Mouse (Mus musculus) liver, embryonic 15.5 days (tissue): Measurements from ENCODE around the gene Mxd1. TPM values are rescaled to one million over a fixed set of nuclear protein-coding genes. Genes with fewer than 3 reads are reported as not detected.

Experiments used
- ATAC-seq: fragments of 200-750 bp; cut with Nextera tagmentation; 2 replicates; pipeline ENCODE4 v1.8.0; 2017; ENCODE audit warnings: moderate number of reproducible peaks, mild to moderate bottlenecking, moderate library complexity; ENCODE audit not compliant: insufficient read depth
- H3K27ac ChIP-seq: fragments of 300-500 bp; sonication (generic); replicated peaks from 2 replicates; pipeline ENCODE4 v1.5.1; 2015; ENCODE audit warnings: mild to moderate bottlenecking, inconsistent platforms
- H3K27me3 ChIP-seq: fragments of 300-500 bp; sonication (generic); 2 replicates; pipeline ENCODE4 v1.6.1; 2015; ENCODE audit warnings: mild to moderate bottlenecking, inconsistent platforms
- H3K36me3 ChIP-seq: fragments of 300-500 bp; sonication (generic); replicated peaks from 2 replicates; pipeline ENCODE4 v1.6.1; 2015; ENCODE audit warnings: moderate library complexity, mild to moderate bottlenecking, inconsistent platforms
- H3K4me1 ChIP-seq: fragments of 300-500 bp; sonication (generic); replicated peaks from 2 replicates; pipeline ENCODE4 v1.6.1; 2015; ENCODE audit warnings: inconsistent platforms
- H3K4me2 ChIP-seq: fragments of 300-500 bp; sonication (generic); 2 replicates; pipeline ENCODE4 v1.6.1; 2015; ENCODE audit warnings: moderate library complexity, mild to moderate bottlenecking, inconsistent platforms
- H3K4me3 ChIP-seq: fragments of 300-500 bp; sonication (generic); replicated peaks from 2 replicates; pipeline ENCODE4 v1.5.1; 2015; ENCODE audit warnings: mild to moderate bottlenecking, inconsistent platforms
- H3K9ac ChIP-seq: fragments of 300-500 bp; sonication (generic); 2 replicates; pipeline ENCODE4 v1.6.1; 2015; ENCODE audit warnings: moderate library complexity, mild to moderate bottlenecking, inconsistent platforms
- H3K9me3 ChIP-seq: fragments of 300-500 bp; sonication (generic); replicated peaks from 2 replicates; pipeline ENCODE4 v1.6.1; 2016; ENCODE audit warnings: inconsistent platforms
- WGBS: fragments of 180-500 bp; shearing (Covaris S2); methylation state at CpG from one replicate; pipeline ENCODE4 v1.1.7; 2015; ENCODE audit warnings: mixed read lengths; ENCODE audit not compliant: insufficient replicate concordance; 5-methylcytosine and 5-hydroxymethylcytosine counted together
- polyA plus RNA-seq: library from polyadenylated mRNA; unstranded; fragments of >200 nt; fragmentation: Nextera tagmentation; extraction: Ambion mirVana; gene quantifications from 2 replicates; pipeline ENCODE4 v1.2.1, GENCODE M21; 2015

Gene Mxd1
- 48.8 and 58.0 TPM in 2 replicates for polyA plus RNA-seq

DNA sequence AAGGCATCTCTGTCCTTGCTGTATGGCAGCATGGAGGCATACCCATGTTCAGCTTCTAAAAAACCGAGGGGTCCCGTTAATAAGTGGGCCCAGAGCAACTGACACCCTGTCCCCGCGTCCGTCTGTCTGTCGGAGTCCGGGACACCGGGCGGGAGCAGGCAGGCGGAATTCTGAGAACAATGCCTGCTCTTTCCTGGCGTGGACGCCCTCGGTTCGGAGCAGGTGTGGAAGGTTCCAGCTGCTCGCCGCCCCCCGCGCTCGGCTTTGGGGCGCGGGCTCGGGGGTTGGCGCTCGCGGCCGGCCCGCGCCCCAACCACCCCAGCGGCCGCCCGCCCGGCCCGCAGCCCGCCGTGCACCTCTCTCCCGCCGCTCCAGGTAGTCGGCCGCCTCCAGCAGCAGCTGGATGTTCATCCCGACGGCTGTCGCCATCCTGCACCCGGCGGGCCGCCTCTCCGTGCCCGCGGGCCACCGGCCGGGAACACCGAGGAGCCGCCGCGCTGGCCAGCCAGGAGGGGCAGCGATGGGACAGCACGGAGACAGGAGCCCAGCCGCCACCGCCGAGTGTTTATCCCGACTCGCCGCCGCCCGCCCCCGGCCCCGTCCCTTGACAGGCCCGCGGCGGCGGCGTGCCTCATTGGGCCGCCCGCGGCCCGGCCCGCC, at the start of gene Mxd1:
Gene Mxd1, minus strand, starts transcription at position 582 of the 660 bp plus-strand sequence.
- Histone ChIP-seq H3K9ac (peak within 1 kb of the TSS; percentile 90), H3K27me3 (no peaks in the 10 kb centered on the region), H3K27ac (peak within 1 kb of the TSS; percentile 91), H3K9me3 (no peaks in the 10 kb centered on the region), H3K36me3 (peaks cover 57% of the 10 kb centered on the region), H3K4me3 (peak within 1 kb of the TSS; percentile 87), H3K4me2 (peak within 1 kb of the TSS; percentile 86), H3K4me1 (peaks cover 58% of the 10 kb centered on the region)
- WGBS: 1% methylated on average over 59 of the region's 76 CpGs
- peak; percentile 5 for ATAC-seq

DNA sequence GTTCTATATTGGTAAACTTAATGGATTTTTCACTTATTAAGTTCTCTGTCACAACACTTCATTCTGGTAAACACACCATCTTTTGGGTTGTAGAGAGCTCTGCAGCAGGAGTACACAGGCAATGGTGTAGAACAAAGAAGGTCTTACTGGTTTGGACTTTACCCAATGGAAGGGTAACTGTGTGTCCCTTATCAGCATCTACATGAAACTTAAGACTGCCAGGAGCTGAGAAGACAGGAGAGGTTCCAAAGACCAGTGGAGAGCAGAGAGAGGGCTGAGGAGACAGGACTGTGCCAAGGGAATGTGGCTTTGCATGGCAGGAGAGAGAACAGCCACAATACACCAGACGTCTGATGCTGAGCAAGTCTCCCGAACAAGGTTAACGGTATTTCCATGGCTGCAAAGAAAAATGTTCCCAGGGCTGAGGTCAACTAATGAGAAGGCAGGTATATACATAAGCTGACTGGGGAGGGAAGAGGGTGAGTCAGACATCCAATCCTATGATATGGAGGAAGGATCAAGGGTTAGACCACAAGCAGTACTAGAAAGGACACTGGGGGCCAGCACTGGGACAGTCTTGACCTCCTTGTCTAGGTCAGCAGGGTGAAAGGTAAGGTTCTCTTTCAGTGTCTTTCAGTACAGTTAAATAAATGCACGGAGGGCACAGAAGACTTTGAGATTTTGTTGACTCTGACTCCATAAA, 39.3 kb upstream of the Mxd1 start:
- Histone ChIP-seq H3K4me1 (0 out of 2 replicates have a peak, but pooled peaks cover 2% of the 10 kb centered on the region), H3K27ac (no peak overlapping the region), H3K4me3 (no peak overlapping the region), H3K4me2 (no peak overlapping the region), H3K9ac (no peak overlapping the region), H3K36me3 (peaks cover 14% of the 10 kb centered on the region; the same call in 1 of the 2 replicates), H3K9me3 (no peaks in the 10 kb centered on the region), H3K27me3 (no peaks in the 10 kb centered on the region)
- WGBS: 80% methylated on average over 4 of the region's 4 CpGs
- no peak for ATAC-seq

- Histone ChIP-seq H3K4me3 (no peak overlapping the region), H3K4me1 (peaks cover 6% of the 10 kb centered on the region; the same call in 1 of the 2 replicates), H3K27ac (0 out of 2 replicates have a peak overlapping the region, but pooled peaks have one; percentile 39), H3K9me3 (no peaks in the 10 kb centered on the region), H3K36me3 (peaks cover 37% of the 10 kb centered on the region), H3K4me2 (no peak overlapping the region), H3K9ac (no peak overlapping the region), H3K27me3 (no peaks in the 10 kb centered on the region)
- ATAC-seq: peak; percentile 51
- 70% methylated on average over 9 of the region's 9 CpGs for WGBS
Measured at GRCm38 (mm10) chr6:86702577-86702976, 33.6 kb upstream of the Mxd1 start.

DNA sequence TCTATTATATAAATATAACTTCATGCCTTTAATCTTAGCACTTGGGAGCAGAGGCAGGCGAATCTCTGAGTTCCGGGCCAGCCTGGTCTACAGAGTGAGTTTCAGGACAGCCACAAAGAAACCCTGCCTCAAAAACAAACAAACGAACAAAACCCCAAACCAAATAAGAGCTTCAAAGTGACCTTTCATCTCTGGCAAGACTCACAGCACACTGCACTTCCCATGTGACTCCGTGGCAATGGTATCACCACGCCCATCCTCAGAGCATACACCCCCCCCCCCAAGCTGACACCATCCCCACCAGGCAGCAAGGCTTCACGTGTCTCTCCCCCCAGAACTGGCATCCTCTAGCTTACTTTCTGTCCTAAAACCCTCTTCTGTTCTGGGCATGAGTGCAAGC, 28.9 kb upstream of the Mxd1 start:
- Histone ChIP-seq H3K27ac (0 out of 2 replicates have a peak overlapping the region, but pooled peaks have one; percentile 43), H3K27me3 (no peaks in the 10 kb centered on the region), H3K9ac (no peak overlapping the region), H3K4me3 (no peak overlapping the region), H3K36me3 (peaks cover 45% of the 10 kb centered on the region), H3K9me3 (no peaks in the 10 kb centered on the region), H3K4me2 (no peak overlapping the region), H3K4me1 (peaks cover 4% of the 10 kb centered on the region; the same call in 1 of the 2 replicates)
- no peak for ATAC-seq
- WGBS: 63% methylated on average over 6 of the region's 6 CpGs

- ATAC-seq: no peak
- H3K36me3 ChIP-seq: peaks cover 37% of the 10 kb centered on the region
- H3K4me3 ChIP-seq: no peak overlapping the region
- H3K4me2 ChIP-seq: no peak overlapping the region
- H3K9ac ChIP-seq: no peak overlapping the region
- H3K4me1 ChIP-seq: peaks cover 4% of the 10 kb centered on the region; the same call in 1 of the 2 replicates
- H3K27me3 ChIP-seq: no peaks in the 10 kb centered on the region
- no peaks in the 10 kb centered on the region for H3K9me3 ChIP-seq
- WGBS: 84% methylated on average over 10 of the region's 10 CpGs
- no peak overlapping the region for H3K27ac ChIP-seq
Measured at GRCm38 (mm10) chr6:86696213-86696612, 27.3 kb upstream of the Mxd1 start.

GRCm38 (mm10) chr6:86694465-86694864, 25.5 kb upstream of the Mxd1 start:
- H3K27me3 ChIP-seq: no peaks in the 10 kb centered on the region
- H3K4me2 ChIP-seq: no peak overlapping the region
- no peaks in the 10 kb centered on the region for H3K9me3 ChIP-seq
- no peak overlapping the region for H3K27ac ChIP-seq
- H3K4me3 ChIP-seq: no peak overlapping the region
- peaks cover 22% of the 10 kb centered on the region for H3K36me3 ChIP-seq
- ATAC-seq: no peak
- H3K9ac ChIP-seq: no peak overlapping the region
- H3K4me1 ChIP-seq: peaks cover 8% of the 10 kb centered on the region

- H3K4me2 ChIP-seq: peak overlapping the region; percentile 30; the same call in 1 of the 2 replicates
- no peak overlapping the region for H3K27ac ChIP-seq
- H3K4me1 ChIP-seq: peaks cover 21% of the 10 kb centered on the region
- no peak overlapping the region for H3K4me3 ChIP-seq
- no peaks in the 10 kb centered on the region for H3K36me3 ChIP-seq
- ATAC-seq: peak; percentile 54; the same call in 1 of the 2 replicates
- no peak overlapping the region for H3K9ac ChIP-seq
- 58% methylated on average over 3 of the region's 3 CpGs for WGBS
- H3K9me3 ChIP-seq: no peaks in the 10 kb centered on the region
- no peaks in the 10 kb centered on the region for H3K27me3 ChIP-seq
Measured at GRCm38 (mm10) chr6:86689671-86690070, 20.7 kb upstream of the Mxd1 start.

DNA sequence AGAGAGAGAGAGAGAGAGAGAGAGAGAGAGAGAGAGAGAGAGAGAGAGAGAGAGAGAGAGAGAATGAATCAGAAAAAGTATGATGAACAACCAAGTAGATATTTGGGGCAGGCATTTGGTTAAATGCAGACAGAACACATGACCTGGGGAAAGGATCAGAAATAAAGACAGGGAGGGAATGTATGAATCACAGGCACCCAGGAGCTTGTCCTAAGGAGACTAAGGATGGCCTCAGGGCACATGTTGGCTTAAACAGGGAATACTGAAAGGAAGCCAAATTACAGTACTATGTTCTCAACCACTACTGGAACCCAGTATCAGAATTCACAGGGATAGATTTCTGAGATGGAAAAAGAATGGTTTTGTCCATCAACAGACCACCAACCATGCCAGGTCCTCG, 18.0 kb upstream of the Mxd1 start:
- H3K27ac ChIP-seq: no peak overlapping the region

DNA sequence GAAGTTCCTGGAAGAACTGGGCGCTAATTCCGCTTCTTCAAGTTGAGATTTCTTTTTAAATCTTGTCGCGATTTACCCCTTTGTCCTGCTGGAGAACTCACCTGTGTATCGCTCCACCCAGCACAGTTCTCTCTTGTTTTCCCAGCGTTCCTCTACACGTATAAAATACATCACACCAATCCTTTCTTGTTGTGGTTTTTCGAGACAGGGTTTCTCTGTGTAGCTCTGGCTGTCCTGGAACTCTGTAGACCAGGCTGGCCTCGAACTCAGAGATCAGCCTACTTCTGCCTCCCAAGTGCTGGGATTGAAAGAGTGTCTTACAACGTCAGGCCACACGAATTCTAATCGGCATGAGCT, 15.7 kb upstream of the Mxd1 start:
- Histone ChIP-seq H3K27ac (peak overlapping the region; percentile 89; the same call in 1 of the 2 replicates), H3K4me2 (peak overlapping the region; percentile 73), H3K27me3 (no peaks in the 10 kb centered on the region), H3K36me3 (peaks cover 26% of the 10 kb centered on the region), H3K4me1 (peaks cover 32% of the 10 kb centered on the region), H3K4me3 (peak overlapping the region; percentile 85), H3K9me3 (no peaks in the 10 kb centered on the region), H3K9ac (peak overlapping the region; percentile 90)
- 34% methylated on average over 12 of the region's 12 CpGs for WGBS
- no peak for ATAC-seq

More for the DNA sequence above, 18.0 kb upstream of the Mxd1 start:
- no peak for ATAC-seq
- Histone ChIP-seq H3K4me3 (no peak overlapping the region), H3K9ac (no peak overlapping the region), H3K36me3 (peaks cover 4% of the 10 kb centered on the region), H3K4me2 (no peak overlapping the region), H3K4me1 (peaks cover 38% of the 10 kb centered on the region), H3K27me3 (no peaks in the 10 kb centered on the region), H3K9me3 (no peaks in the 10 kb centered on the region)
- WGBS: 64% methylated on average over 1 of the region's 1 CpGs

- peak; percentile 96 for ATAC-seq
- H3K27me3 ChIP-seq: no peaks in the 10 kb centered on the region
- H3K4me1 ChIP-seq: peaks cover 26% of the 10 kb centered on the region
- peak within 1 kb of the TSS; percentile 73 for H3K4me2 ChIP-seq
- peak within 1 kb of the TSS; percentile 85 for H3K4me3 ChIP-seq
- 2% methylated on average over 36 of the region's 36 CpGs for WGBS
- H3K9me3 ChIP-seq: no peaks in the 10 kb centered on the region
- H3K27ac ChIP-seq: peak within 1 kb of the TSS; percentile 89
- peaks cover 31% of the 10 kb centered on the region for H3K36me3 ChIP-seq
- H3K9ac ChIP-seq: peak within 1 kb of the TSS; percentile 90
Measured at GRCm38 (mm10) chr6:86683872-86684654, 15.1 kb upstream of the Mxd1 start, which contains the start of gene Snrnp27. Snrnp27 (minus strand) TSS chr6:86684522.

DNA sequence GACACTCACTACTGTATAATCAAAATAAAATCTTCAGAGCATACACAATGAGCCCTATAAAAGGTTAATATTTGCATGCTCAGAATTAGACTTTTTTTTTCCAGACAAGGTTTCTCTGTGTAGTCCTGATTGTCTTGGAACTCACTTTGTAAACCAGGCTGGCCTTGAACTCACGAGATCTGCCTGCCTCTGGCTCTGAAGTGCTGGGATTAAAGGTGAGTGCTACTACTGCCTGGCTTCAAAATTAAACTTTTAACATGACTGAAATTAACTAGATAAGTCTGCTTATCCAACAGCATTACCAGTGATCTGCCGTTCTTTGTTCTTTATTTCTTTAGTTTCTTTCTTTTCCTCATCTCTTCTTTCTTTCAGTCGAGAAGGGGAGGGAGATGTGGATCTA, 12.3 kb upstream of the Mxd1 start:
- Histone ChIP-seq H3K27me3 (no peaks in the 10 kb centered on the region), H3K9ac (no peak overlapping the region), H3K27ac (no peak overlapping the region), H3K4me3 (no peak overlapping the region), H3K9me3 (no peaks in the 10 kb centered on the region), H3K4me2 (no peak overlapping the region), H3K36me3 (peaks cover 58% of the 10 kb centered on the region), H3K4me1 (peaks cover 22% of the 10 kb centered on the region)
- ATAC-seq: no peak
- 74% methylated on average over 3 of the region's 3 CpGs for WGBS
